Mouse (Mus musculus) 3T3-L1 (cell line): Measurements from ENCODE around the gene Gas7.

Experiments
- DNase-seq: peaks from one replicate; pipeline ENCODE4 v3.0.0-alpha.2; 2015; ENCODE audit warnings: low read depth, low spot score

Gene Gas7

DNA sequence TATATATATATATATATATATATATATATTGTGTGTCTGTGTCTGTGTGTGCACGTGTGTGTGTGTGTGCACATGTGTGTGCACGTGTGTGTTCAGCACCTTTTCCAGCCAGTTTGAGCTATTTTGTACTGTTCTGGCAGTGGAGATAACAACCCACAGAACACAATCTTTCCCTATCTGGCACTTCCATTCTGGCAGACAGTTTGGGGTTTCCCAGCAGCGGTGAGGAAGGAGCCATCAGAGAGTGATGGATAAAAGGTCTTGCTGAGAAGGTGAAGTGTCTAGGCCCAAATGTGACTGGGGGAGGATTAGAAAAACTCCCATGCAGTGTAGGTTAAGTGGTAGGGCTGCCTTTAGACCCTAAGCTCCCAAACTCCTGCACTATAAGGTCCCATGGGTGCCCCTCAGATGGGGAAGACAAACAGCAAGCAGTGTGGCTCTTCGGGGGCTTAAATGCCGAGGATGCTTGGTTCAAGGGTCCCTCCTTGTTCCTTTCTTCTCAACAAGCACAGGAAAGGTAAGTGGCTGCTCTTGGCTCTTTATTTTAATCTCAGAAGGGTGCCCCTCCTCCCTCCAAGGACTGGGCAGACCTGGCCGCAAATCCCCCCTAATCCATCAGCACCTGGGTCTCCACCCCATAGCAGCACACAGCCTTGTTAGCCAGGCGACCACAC is 239.6 kb downstream of the Gas7 start, which contains the start of gene Rcvrn:
Rcvrn (plus strand) TSS at position 624 of the 674 bp plus-strand sequence.
- DNase-seq: no peak

DNA sequence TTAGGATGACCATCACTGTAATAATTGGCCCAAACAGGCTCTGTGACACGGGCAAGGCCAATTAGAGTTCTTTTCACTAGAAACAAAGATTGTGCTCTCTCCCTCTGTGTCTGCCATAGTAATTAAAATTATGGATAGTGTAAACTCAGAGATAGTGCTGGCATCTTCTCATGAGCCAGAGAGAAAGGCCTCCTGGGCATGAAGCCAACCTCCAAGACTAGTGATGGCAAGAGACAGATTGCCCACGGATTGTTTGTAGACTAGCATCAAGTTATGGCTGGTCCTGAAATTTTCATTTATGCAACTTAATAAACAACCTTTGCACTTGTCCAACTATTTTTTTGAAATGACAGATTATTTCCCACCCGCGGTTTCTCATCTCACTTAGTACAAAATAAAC is 257.7 kb downstream of the Gas7 start:
- DNase-seq: no peak

DNA sequence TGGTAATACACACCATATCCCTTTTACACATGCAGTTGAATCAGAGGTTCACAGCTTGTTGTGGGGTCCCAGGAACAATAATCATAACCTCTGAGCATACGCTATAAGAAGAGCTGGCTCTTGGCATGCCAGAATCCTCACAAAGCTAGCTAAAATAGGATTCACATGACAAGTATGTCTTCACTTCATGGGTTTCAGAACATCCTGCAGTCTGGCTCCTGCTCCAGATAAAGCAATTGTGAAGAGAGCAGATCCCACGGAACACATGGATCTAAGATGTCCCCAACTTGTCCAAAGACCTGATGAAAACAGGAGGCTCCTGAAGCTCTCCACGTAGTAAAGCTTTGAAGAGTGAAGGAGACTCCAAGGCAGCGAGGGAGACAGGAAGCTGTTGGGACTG is 260.1 kb downstream of the Gas7 start:
- no peak for DNase-seq

- DNase-seq: no peak
Measured at GRCm38 (mm10) chr11:67721485-67721884, 266.2 kb downstream of the Gas7 start.

- no peak for DNase-seq
Measured at GRCm38 (mm10) chr11:67722399-67723156, 267.3 kb downstream of the Gas7 start.

- DNase-seq: no peak
Measured at GRCm38 (mm10) chr11:67723231-67724013, 268.2 kb downstream of the Gas7 start.

GRCm38 (mm10) chr11:67727095-67727494 is 271.9 kb downstream of the Gas7 start:
- DNase-seq: no peak

- DNase-seq: no peak
Measured at GRCm38 (mm10) chr11:67728726-67729125, 273.5 kb downstream of the Gas7 start.

GRCm38 (mm10) chr11:67731056-67731455 is 275.8 kb downstream of the Gas7 start:
- DNase-seq: no peak

- no peak for DNase-seq
Measured at GRCm38 (mm10) chr11:67733726-67734125, 278.5 kb downstream of the Gas7 start.

- DNase-seq: no peak
Measured at GRCm38 (mm10) chr11:67734597-67734996, 279.4 kb downstream of the Gas7 start.

GRCm38 (mm10) chr11:67738345-67738744 is 283.1 kb downstream of the Gas7 start:
- DNase-seq: no peak
